Mouse (Mus musculus) embryonic facial prominence, embryonic 10.5 days (tissue): ENCODE measurements at regions not wholly inside any gene's neighbourhood (a gene's known extent, or its start where the extent isn't known, plus 50 kb on each side); places are given as distances from the start of the nearest gene placed in this dataset.
A peak's percentile ranks its signal among the peaks of the same experiment; 100 is the strongest.

Experiments
- DNase-seq: peaks from one replicate; pipeline ENCODE4 v3.0.0-alpha.2; 2017; ENCODE audit warnings: low spot score
- H3K27ac ChIP-seq: fragments of 300-500 bp; sonication (generic); replicated peaks from 2 replicates; pipeline ENCODE4 v1.5.1; 2016; ENCODE audit warnings: mild to moderate bottlenecking
- H3K27me3 ChIP-seq: fragments of 300-500 bp; sonication (generic); replicated peaks from 2 replicates; pipeline ENCODE4 v1.6.1; 2016; ENCODE audit warnings: low read depth, mild to moderate bottlenecking; ENCODE audit not compliant: poor library complexity, severe bottlenecking
- H3K36me3 ChIP-seq: fragments of 300-500 bp; sonication (generic); replicated peaks from 2 replicates; pipeline ENCODE4 v1.6.1; 2016; ENCODE audit warnings: mild to moderate bottlenecking, moderate library complexity
- H3K4me1 ChIP-seq: fragments of 300-500 bp; sonication (generic); 2 replicates; pipeline ENCODE4 v1.6.1; 2016
- H3K4me3 ChIP-seq: fragments of 300-500 bp; sonication (generic); 2 replicates; pipeline ENCODE4 v1.5.1; 2016; ENCODE audit warnings: mild to moderate bottlenecking, moderate library complexity
- H3K9me3 ChIP-seq: fragments of 300-500 bp; sonication (generic); 2 replicates; pipeline ENCODE4 v1.6.1; 2016; ENCODE audit warnings: mild to moderate bottlenecking
- WGBS: fragments of 180-500 bp; shearing (Covaris S2); methylation state at CpG from one replicate; pipeline ENCODE4 v1.1.7; 2016; 5-methylcytosine and 5-hydroxymethylcytosine counted together

DNA sequence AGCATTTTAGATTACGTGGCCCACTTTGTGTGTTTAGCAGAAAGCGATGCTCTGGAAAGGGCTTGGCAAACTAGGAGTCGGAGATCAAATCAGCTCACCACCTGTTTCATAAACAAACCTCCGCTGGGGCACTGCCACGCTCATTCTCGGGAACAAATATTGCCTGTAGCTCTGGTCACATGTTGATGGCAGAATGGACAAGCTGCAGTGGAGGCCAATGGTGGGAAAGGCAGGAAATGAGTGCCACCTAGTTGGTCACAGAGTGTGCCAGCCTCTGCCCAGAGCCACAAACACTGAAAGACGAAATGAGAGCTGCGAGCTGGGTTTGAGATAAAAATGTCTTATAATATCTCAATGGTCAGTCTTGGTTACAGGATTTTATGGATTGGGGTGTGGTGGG, 259.2 kb upstream of the Csf3r start:
- Histone ChIP-seq H3K27me3 (no peaks in the 10 kb centered on the region), H3K9me3 (no peaks in the 10 kb centered on the region), H3K27ac (no peak overlapping the region), H3K4me3 (no peak overlapping the region), H3K4me1 (peaks cover 10% of the 10 kb centered on the region), H3K36me3 (no peaks in the 10 kb centered on the region)
- DNase-seq: no peak
- WGBS: 88% methylated on average over 8 of the region's 8 CpGs

DNA sequence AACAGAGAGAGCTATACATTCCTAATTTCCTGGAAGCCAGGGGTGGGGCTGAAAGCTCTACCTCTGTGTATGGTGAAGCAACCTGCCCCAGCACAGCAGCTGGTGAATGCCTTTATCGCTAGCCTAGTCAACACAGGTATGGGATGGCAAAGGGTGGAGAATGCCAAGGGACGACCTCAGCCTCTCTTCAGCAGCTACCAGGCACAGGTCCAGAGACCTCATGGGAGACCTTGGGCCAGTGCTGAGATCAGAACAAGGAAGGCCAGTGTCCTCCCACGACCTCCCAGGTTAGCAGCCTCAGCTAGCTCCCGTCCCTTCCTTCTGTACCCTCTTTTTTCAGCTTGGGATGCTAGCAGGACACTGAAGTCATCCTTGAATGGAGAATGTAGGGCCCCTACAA, 247.2 kb upstream of the Csf3r start:
- WGBS: 80% methylated on average over 4 of the region's 4 CpGs
- peaks cover 32% of the 10 kb centered on the region for H3K27me3 ChIP-seq
- H3K4me1 ChIP-seq: peaks cover 21% of the 10 kb centered on the region
- H3K36me3 ChIP-seq: no peaks in the 10 kb centered on the region
- no peak for DNase-seq
- H3K27ac ChIP-seq: no peak overlapping the region
- no peak overlapping the region for H3K4me3 ChIP-seq
- no peaks in the 10 kb centered on the region for H3K9me3 ChIP-seq

DNA sequence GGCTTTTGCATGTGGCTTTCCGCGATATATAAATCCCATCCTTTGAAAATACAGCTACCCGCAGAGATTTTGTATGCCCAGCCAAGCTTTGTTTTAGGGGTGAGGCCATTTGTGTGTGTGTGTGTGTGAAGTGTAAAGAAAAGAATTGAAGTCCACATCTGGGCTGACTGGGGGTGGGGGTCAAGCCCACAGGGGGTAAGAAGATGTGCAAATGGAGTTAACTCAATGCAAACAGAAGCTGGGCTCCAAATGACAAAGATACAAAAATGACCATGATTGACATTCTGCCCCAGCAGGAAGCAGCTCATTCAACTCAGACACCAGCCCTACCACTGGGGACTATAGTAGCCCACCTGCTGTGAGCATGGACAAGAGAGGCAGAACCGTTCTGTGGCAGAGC, 244.2 kb upstream of the Csf3r start:
- H3K9me3 ChIP-seq: no peaks in the 10 kb centered on the region
- WGBS: 46% methylated on average over 4 of the region's 4 CpGs
- no peaks in the 10 kb centered on the region for H3K36me3 ChIP-seq
- DNase-seq: no peak
- H3K27ac ChIP-seq: no peak overlapping the region
- H3K27me3 ChIP-seq: peaks cover 33% of the 10 kb centered on the region
- H3K4me3 ChIP-seq: no peak overlapping the region
- peaks cover 21% of the 10 kb centered on the region for H3K4me1 ChIP-seq

DNA sequence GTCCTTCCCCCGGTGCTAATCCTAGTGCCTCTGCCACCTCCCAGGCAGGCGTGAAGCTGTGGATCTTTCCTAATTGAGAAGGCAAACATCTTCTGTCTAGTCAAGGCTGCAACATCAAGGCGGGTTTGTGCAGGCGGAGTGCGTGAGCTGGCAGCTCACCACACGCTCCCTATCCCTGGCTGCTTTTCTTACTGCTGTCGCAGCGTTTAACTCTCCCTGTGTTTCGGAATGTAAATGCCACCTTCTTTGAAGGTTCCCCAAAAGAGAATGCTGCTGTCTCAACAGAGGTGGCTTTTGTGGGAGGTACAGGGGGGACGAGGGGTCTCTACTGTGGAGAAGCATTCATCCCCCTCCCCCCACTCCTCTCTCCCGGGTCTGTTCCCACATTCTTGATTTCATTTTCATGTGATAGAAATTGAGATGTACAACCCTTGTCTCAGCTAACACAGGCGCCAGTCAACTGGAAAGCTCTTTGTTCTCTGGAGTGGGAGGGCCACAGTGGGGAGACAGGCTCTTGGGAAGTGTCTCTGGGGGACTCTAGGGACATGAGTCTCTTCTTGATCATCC, 243.3 kb upstream of the Csf3r start:
- H3K27ac ChIP-seq: peak overlapping the region; percentile 32
- 20% methylated on average over 12 of the region's 12 CpGs for WGBS
- H3K36me3 ChIP-seq: no peaks in the 10 kb centered on the region
- peaks cover 21% of the 10 kb centered on the region for H3K4me1 ChIP-seq
- no peak for DNase-seq
- H3K27me3 ChIP-seq: peaks cover 33% of the 10 kb centered on the region
- H3K4me3 ChIP-seq: no peak overlapping the region
- no peaks in the 10 kb centered on the region for H3K9me3 ChIP-seq

DNA sequence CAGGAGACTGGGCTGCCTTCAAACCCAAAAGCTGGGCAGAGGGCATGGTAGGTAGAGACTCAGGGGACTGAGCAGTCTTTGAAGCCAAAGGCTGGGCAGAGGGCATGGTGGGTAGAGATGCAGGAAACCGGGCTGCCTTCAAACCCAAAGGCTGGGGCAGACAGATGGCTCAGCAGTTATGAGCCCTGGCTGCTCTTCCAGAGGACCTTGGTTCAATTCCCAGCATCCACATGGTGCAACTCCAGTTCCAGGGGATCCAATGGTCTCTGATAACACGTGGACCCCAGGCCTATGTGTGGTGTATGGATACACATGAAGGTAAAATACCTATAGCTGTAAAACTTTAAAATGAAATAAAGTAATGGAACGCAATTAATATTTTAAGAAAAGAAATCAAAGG, 242.0 kb upstream of the Csf3r start:
- no peak for DNase-seq
- Histone ChIP-seq H3K36me3 (no peaks in the 10 kb centered on the region), H3K4me1 (peaks cover 21% of the 10 kb centered on the region), H3K4me3 (no peak overlapping the region), H3K27me3 (peaks cover 33% of the 10 kb centered on the region), H3K27ac (no peak overlapping the region), H3K9me3 (no peaks in the 10 kb centered on the region)
- 81% methylated on average over 3 of the region's 3 CpGs for WGBS

DNA sequence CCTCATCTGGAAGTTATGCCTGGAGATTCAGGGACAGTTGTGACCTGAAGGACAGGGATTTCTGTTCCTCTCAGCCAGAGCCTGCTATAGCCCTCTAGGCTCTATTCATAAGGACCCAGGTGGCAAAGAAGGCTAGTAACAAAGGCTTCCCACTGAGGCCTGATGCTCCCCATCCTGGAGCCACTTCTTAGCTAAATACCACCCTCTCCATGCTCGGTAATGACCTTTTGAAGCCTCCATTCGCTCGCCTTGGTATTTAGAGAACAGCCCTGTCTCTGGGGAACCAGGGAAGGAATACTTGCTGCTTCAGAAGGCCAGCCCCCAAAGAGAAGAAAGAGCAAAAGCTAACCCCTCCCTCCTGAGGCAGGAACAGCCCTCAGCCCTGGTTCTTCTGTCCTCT, 238.3 kb upstream of the Csf3r start:
- Histone ChIP-seq H3K9me3 (no peaks in the 10 kb centered on the region), H3K4me1 (peaks cover 4% of the 10 kb centered on the region), H3K4me3 (no peak overlapping the region), H3K27ac (no peak overlapping the region), H3K27me3 (peaks cover 12% of the 10 kb centered on the region; the same call in 1 of the 2 replicates), H3K36me3 (no peaks in the 10 kb centered on the region)
- no peak for DNase-seq
- 18% methylated on average over 3 of the region's 3 CpGs for WGBS

DNA sequence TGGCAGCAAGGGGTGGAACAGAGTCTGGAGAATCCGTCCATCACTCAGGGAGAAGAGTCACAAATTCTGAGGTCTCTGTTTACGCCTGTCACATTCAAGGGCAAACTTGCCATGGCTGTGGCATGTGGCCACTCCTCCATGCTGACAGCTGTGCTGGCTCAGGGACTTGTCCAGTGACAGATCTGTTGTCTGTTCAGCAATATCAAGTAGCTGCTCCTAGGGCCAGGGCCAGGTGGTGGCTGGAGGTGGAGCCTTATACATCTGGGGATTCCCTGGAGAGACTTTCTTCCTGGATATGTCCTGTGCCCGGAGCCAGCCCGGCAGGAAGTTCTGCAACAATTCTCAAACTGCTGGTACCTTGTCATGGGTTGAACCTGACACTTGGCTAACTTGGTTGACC, 229.7 kb upstream of the Csf3r start:
- H3K27me3 ChIP-seq: no peaks in the 10 kb centered on the region
- H3K4me1 ChIP-seq: no peaks in the 10 kb centered on the region
- H3K9me3 ChIP-seq: no peaks in the 10 kb centered on the region
- no peaks in the 10 kb centered on the region for H3K36me3 ChIP-seq
- no peak for DNase-seq
- no peak overlapping the region for H3K27ac ChIP-seq
- WGBS: 87% methylated on average over 4 of the region's 4 CpGs
- no peak overlapping the region for H3K4me3 ChIP-seq

DNA sequence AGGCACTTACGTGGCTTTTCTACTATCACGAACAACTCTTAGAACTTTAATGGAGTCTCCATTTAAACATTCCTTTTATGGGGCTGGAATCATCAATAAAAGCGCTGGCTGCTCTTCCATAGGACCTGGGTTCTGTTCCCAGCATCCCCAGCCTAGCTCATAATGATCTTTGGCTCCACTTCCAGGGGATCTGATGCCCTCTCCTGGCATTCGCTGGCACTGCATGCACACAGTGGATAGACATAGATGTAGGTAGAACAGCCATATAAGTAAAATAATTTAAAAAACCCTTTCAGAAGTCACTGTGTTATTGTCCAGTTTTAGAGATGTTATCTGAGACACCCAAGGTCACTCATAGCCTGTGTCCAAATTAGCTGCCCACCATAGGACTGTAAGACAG, 216.4 kb upstream of the Csf3r start:
- Histone ChIP-seq H3K27ac (no peak overlapping the region), H3K9me3 (peaks cover 2% of the 10 kb centered on the region; the same call in 1 of the 2 replicates), H3K27me3 (no peaks in the 10 kb centered on the region; the same call in 1 of the 2 replicates), H3K4me1 (peaks cover 16% of the 10 kb centered on the region), H3K36me3 (no peaks in the 10 kb centered on the region), H3K4me3 (no peak overlapping the region)
- DNase-seq: no peak
- WGBS: 90% methylated on average over 4 of the region's 4 CpGs

DNA sequence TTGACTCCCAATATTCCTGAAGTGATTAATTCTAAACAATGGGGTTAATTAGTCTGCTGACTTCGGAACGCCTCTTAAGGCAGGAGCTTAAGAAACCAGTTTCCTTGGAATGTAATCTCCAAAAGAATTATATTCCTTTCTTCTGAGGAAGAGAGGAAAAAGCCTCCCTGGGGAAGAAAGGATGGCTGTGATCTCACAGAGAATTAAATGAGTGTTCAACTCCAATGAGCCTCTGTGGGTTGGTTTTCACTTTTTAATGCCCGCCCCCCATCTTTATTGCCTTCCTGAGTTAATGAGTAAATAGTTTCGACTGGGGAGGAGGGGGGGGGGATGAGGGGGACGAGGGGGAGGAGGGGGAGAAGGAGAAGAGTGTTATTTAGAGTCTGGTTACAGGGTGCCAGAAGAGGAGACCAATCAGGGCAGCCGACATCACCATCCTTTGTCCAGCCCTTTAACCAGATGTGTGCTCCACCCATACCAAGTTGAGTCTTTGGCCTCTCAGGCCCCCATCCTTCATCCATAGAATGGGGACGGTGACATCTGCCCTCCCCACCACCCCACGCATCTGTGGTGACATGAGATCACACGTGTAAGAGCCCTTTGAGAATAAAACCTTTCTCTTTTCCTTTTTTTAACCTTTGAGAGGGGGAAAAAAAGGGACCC, 214.8 kb upstream of the Csf3r start:
- H3K4me3 ChIP-seq: no peak overlapping the region
- peak; percentile 10 for DNase-seq
- no peaks in the 10 kb centered on the region for H3K27me3 ChIP-seq
- no peaks in the 10 kb centered on the region for H3K36me3 ChIP-seq
- 34% methylated on average over 9 of the region's 9 CpGs for WGBS
- H3K9me3 ChIP-seq: peaks cover 2% of the 10 kb centered on the region; the same call in 1 of the 2 replicates
- peaks cover 16% of the 10 kb centered on the region for H3K4me1 ChIP-seq
- no peak overlapping the region for H3K27ac ChIP-seq

DNA sequence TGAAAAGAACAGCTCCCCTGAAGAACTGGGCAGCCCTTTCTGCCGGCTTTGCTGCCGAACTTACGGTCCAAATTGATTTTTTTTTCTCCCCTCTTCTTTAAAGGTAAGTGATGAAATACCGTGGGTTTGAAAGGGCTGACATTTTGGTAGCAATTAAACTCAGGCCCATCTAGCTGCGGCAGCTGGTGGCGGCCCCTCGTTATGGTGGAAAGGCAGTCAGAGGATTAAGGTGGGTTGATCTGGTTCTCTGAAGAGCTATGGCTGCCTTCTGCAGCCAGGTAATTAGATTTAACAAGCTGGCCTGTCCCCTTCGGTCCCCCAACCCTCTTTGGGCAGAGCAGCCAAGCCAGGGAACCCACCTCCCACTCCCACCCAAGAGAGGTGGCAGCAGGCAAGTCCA, 214.1 kb upstream of the Csf3r start:
- no peak overlapping the region for H3K27ac ChIP-seq
- H3K4me1 ChIP-seq: peaks cover 16% of the 10 kb centered on the region
- H3K4me3 ChIP-seq: no peak overlapping the region
- H3K9me3 ChIP-seq: peaks cover 2% of the 10 kb centered on the region; the same call in 1 of the 2 replicates
- H3K36me3 ChIP-seq: no peaks in the 10 kb centered on the region
- no peak for DNase-seq
- 54% methylated on average over 8 of the region's 8 CpGs for WGBS
- 0 out of 2 replicates have a peak, but pooled peaks cover 2% of the 10 kb centered on the region for H3K27me3 ChIP-seq

DNA sequence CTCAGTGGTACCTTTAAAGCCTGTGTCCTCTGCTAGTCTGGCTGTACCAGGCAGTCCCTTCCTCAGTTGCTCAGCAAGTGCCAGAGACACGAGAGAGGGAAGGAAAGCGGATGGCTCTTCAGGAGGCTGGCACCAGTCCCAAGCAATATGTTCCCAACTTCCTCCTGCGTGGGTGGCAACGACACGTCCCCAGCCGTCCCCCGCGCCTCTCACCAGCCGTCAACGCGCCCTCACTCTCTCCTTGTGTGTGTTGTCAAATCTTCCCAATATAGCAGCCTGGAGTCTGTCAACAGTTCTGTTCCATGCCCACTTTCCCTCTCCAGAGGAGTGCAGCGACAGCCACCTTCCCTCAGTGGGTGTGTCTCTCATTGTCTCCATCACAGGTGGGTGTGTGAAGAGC, 210.0 kb upstream of the Csf3r start:
- H3K4me3 ChIP-seq: no peak overlapping the region
- H3K36me3 ChIP-seq: no peaks in the 10 kb centered on the region
- DNase-seq: no peak
- WGBS: 88% methylated on average over 12 of the region's 12 CpGs
- peaks cover 9% of the 10 kb centered on the region for H3K27me3 ChIP-seq
- H3K4me1 ChIP-seq: peaks cover 12% of the 10 kb centered on the region
- no peak overlapping the region for H3K27ac ChIP-seq
- H3K9me3 ChIP-seq: no peaks in the 10 kb centered on the region

DNA sequence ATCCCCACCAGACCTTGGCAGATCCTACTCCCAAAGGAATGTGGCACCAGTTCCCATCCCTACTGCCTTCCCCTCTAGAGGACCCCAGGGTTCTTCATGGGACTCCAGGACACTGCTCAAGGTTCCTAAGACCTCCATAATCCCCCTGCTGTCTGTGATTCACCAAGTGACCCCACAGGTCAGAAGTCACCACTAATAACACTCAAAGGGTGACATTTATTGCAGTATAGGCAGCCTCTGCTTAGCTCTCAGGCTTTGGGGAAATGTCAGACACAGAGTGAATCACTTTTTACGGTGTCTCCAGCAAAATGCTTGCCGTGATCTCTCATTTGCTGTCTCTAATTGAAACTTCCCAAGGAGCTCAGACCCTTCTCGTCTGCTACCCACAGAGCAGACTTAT, 209.1 kb upstream of the Csf3r start:
- no peak for DNase-seq
- WGBS: 79% methylated on average over 3 of the region's 3 CpGs
- no peaks in the 10 kb centered on the region for H3K36me3 ChIP-seq
- 0 out of 2 replicates have a peak, but pooled peaks cover 2% of the 10 kb centered on the region for H3K4me1 ChIP-seq
- H3K27me3 ChIP-seq: peaks cover 14% of the 10 kb centered on the region
- H3K4me3 ChIP-seq: no peak overlapping the region
- H3K27ac ChIP-seq: no peak overlapping the region
- no peaks in the 10 kb centered on the region for H3K9me3 ChIP-seq

DNA sequence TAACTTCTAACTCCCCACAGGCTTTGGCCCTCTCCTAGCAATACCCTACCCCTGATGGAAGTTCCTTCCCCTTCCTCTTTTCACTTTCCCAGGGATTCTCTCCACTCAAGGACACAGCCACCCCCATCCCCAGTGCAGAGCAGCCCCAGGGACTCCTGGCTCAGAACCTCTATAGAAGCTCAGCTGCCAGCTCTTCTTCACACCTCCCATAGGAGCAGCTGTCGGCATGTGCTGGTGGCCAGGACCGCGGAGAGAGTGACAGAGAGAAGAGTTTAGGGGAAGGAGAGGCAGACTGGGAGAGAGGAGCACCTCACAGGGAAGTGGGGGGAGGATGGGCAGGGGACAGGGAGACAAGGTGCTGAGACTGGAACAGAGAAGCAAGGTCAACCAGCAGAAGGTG, 199.8 kb upstream of the Csf3r start:
- peaks cover 3% of the 10 kb centered on the region for H3K27me3 ChIP-seq
- no peak overlapping the region for H3K27ac ChIP-seq
- WGBS: 64% methylated on average over 3 of the region's 3 CpGs
- H3K36me3 ChIP-seq: no peaks in the 10 kb centered on the region
- DNase-seq: no peak
- no peaks in the 10 kb centered on the region for H3K9me3 ChIP-seq
- H3K4me3 ChIP-seq: no peak overlapping the region
- H3K4me1 ChIP-seq: peaks cover 6% of the 10 kb centered on the region
